Mouse (Mus musculus): ENCODE data around the gene Arglu1. TPM values are rescaled to one million over a fixed set of nuclear protein-coding genes. Genes with fewer than 3 reads are reported as not detected.

The Arglu1 gene
- total and polyA plus RNA-seq, 3 experiments: 35.1 to 135 (median 58.5) TPM

GRCm38 (mm10) chr8:8639569-8640263, 50.6 kb downstream of the Arglu1 start:
- in situ Hi-C loops (cut with MboI; ENCODE audit: low pct_ligation_motif_present, low pct_unique_long_range_greater_than_20kb, low sequenced_read_pairs) (no loop called here), dilution Hi-C loops (cut with MboI; ENCODE audit: extremely low pct_ligation_motif_present, extremely low pct_unique_long_range_greater_than_20kb, low sequenced_read_pairs) (no loop called here)
- no peak overlapping the region for H3K27ac ChIP-seq (ENCODE audit: insufficient read depth, low read depth)
- no peak overlapping the region for H3K4me3 ChIP-seq (replicated peaks in 1 of 3; ENCODE audit: low read depth in 2 of 3, low read length in 2 of 3, poor library complexity in 1 of 3)
- no peaks in the 10 kb centered on the region for H3K4me1 ChIP-seq (ENCODE audit: control insufficient read depth in 1 of 2, insufficient read depth in 2 of 2)
- TF ChIP-seq PAX5 (IDR thresholded peaks at IDR 0.05; ENCODE audit: low read length) (no peak), KAT2A (IDR thresholded peaks at IDR 0.05; ENCODE audit: insufficient replicate concordance, low read length) (no peak), USF2 (conservative IDR thresholded peaks at IDR 0.05; ENCODE audit: low read depth, low read length) (no peak), ZNF384 (IDR thresholded peaks at IDR 0.05; ENCODE audit: low read depth, low read length) (no peak), JUN (IDR thresholded peaks at IDR 0.05; ENCODE audit: insufficient read depth, low read depth, low read length) (no peak), CHD2 (IDR thresholded peaks at IDR 0.05; ENCODE audit: low read length) (no peak)
- H3K27me3 ChIP-seq (replicated peaks): no peaks in the 10 kb centered on the region
- H3K36me3 ChIP-seq (replicated peaks in 1 of 2; ENCODE audit: control insufficient read depth in 1 of 2, insufficient read depth in 1 of 2, low read length in 1 of 2): no peaks in the 10 kb centered on the region
- peaks cover 41% of the 10 kb centered on the region for H3K9me3 ChIP-seq (replicated peaks; ENCODE audit: low read length)
- no peaks in the 10 kb centered on the region for H3K79me2 ChIP-seq (replicated peaks; ENCODE audit: control insufficient read depth, extremely low read depth, insufficient read depth, poor library complexity, severe bottlenecking)
- H3K4me2 ChIP-seq (ENCODE audit: insufficient read depth, low read depth, poor library complexity, severe bottlenecking): no peak overlapping the region
- H3K9ac ChIP-seq (ENCODE audit: insufficient read depth, low read depth): no peak overlapping the region
- no peak for DNase-seq (ENCODE audit: extremely low read depth)

GRCm38 (mm10) chr8:8631394-8631793, 58.9 kb downstream of the Arglu1 start:
- TF ChIP-seq E2F4 (IDR thresholded peaks at IDR 0.05; ENCODE audit: insufficient replicate concordance, low read depth, low read length) (no peak), CTCF (conservative IDR thresholded peaks at IDR 0.05 in 1 of 2, IDR thresholded peaks at IDR 0.05 in 1 of 2; ENCODE audit: low read depth in 2 of 2, low read length in 2 of 2) (no peak), ELF1 (IDR thresholded peaks at IDR 0.05; ENCODE audit: low read depth, low read length) (no peak), MEF2A (IDR thresholded peaks at IDR 0.05; ENCODE audit: borderline replicate concordance, low read depth, low read length) (no peak), KAT2A (IDR thresholded peaks at IDR 0.05; ENCODE audit: insufficient replicate concordance, low read length) (no peak), JUND (conservative IDR thresholded peaks at IDR 0.05; ENCODE audit: low read depth, low read length) (no peak), GABPA (IDR thresholded peaks at IDR 0.05; ENCODE audit: insufficient replicate concordance, low read depth, low read length) (no peak), MAZ (IDR thresholded peaks at IDR 0.05; ENCODE audit: low read depth, low read length) (no peak), USF2 (conservative IDR thresholded peaks at IDR 0.05; ENCODE audit: low read depth, low read length) (no peak), RAD21 (IDR thresholded peaks at IDR 0.05; ENCODE audit: low read depth, low read length) (no peak)
- Histone ChIP-seq H3K4me2 (ENCODE audit: insufficient read depth, low read depth, poor library complexity, severe bottlenecking) (no peak overlapping the region), H3K79me2 (replicated peaks; ENCODE audit: control insufficient read depth, extremely low read depth, insufficient read depth, poor library complexity, severe bottlenecking) (no peaks in the 10 kb centered on the region), H3K27ac (ENCODE audit: insufficient read depth, low read depth) (no peak overlapping the region), H3K4me3 (replicated peaks in 1 of 3; ENCODE audit: low read depth in 2 of 3, low read length in 2 of 3, poor library complexity in 1 of 3) (no peak overlapping the region), H3K9me3 (replicated peaks; ENCODE audit: low read length) (peaks cover 45% of the 10 kb centered on the region), H3K4me1 (ENCODE audit: control insufficient read depth in 1 of 2, insufficient read depth in 2 of 2) (no peaks in the 10 kb centered on the region), H3K27me3 (replicated peaks) (no peaks in the 10 kb centered on the region), H3K9ac (ENCODE audit: insufficient read depth, low read depth) (no peak overlapping the region), H3K36me3 (replicated peaks in 1 of 2; ENCODE audit: control insufficient read depth in 1 of 2, insufficient read depth in 1 of 2, low read length in 1 of 2) (no peaks in the 10 kb centered on the region)
- DNase-seq (ENCODE audit: extremely low read depth): no peak
- in situ Hi-C loops (cut with MboI; ENCODE audit: low pct_ligation_motif_present, low pct_unique_long_range_greater_than_20kb, low sequenced_read_pairs) (no loop called here), dilution Hi-C loops (cut with MboI; ENCODE audit: extremely low pct_ligation_motif_present, extremely low pct_unique_long_range_greater_than_20kb, low sequenced_read_pairs) (no loop called here)
